Mouse (Mus musculus) layer of hippocampus, adult 11-12 months (tissue): ENCODE measurements at regions not wholly inside any gene's neighbourhood (a gene's known extent, or its start where the extent isn't known, plus 50 kb on each side); places are given as distances from the start of the nearest gene placed in this dataset.
A peak's percentile ranks its signal among the peaks of the same experiment; 100 is the strongest.

Source experiments
- DNase-seq: peaks from one replicate; pipeline ENCODE4 v3.0.0; 2022; ENCODE audit warnings: low spot score

DNA sequence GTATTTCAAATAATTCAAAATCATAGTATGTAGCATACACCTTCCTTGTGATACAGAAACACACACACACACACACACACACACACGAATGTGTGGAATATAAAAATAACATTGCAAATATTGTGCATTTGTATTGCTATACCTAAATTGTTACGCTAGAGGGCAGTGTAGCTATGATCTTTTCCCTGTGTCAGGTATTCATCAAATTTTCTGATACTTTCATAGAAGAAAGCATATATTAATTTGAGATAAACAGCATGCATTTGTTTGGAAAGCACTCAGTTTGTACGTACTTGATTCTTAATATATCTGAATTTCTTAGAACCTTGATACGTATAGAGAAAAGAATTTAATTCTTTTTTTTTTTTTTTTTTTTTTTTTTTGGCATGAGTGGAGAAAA is 1700.9 kb upstream of the Sel1l start:
- peak; percentile 4 for DNase-seq

DNA sequence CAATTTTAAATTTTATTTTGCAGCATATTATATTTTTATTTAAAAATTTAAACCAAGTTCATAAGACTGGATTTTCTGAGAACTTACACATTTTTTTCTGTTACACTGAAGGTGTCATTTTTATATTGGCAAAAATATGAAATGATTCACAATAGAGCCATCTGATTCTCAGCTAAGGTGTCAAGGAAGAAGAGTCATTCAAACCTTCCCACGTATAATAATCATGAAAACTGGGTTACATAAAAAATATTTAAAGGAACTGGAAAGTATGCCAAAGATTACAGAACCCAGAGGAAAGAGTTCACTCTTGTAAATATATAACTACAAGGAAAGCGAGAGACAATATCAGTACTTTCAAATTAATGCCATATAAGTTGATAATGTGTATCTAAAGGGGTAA is 1674.5 kb upstream of the Sel1l start:
- DNase-seq: no peak

DNA sequence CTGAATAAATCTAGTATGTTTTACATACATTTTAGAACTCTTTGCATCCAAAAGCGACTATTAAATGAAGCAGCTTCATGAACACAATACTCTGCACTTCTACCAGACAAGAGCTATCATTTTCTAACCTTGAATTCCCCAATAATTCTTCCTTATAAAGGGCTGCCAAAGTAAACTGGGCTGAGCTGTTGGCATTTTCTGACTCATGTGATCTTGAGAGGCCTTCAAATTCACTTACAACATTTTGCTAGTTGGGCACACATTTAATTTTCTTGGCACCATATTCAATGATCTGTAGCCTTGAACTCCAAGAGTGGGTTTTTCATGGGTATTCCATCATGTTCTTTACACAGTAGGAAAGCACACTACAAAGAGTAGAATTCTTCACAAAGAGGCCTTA is 1637.4 kb upstream of the Sel1l start:
- DNase-seq: no peak

DNA sequence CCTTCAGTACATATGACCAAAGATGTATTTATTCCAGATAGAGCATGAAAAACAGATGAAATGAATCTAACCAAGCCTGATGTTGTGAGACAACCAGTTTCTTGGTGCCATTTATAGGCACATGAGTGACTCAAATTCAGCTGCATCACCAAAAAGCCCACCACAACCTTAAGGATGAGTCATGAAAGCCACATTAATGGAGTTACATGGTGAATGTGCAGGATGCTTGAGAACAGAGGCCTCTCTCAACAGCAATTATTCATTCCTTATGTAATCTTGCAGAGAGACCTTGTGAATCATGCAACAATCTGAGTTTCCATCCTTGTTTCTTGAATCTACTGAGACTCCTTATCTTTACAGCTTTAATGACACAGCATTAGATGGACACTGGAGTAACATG is 1613.1 kb upstream of the Sel1l start:
- no peak for DNase-seq

DNA sequence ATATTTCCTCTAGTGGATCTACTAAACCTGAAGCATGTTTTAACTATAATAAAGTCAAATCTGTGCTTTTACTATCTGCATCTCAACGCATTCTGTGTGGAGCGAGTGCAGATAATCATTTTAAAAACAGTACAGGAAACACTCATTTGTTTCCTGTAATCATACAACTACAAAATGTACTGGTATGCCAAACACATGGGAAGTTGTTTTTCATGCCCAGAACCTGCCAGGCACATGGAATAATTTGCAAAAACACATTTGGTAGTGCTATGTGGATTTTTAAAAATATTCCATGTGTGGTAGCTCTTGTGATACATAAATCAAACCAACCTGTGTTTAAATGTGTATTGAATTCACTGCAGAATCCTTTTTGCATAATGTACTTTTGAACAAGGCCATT is 1600.5 kb upstream of the Sel1l start:
- DNase-seq: no peak

DNA sequence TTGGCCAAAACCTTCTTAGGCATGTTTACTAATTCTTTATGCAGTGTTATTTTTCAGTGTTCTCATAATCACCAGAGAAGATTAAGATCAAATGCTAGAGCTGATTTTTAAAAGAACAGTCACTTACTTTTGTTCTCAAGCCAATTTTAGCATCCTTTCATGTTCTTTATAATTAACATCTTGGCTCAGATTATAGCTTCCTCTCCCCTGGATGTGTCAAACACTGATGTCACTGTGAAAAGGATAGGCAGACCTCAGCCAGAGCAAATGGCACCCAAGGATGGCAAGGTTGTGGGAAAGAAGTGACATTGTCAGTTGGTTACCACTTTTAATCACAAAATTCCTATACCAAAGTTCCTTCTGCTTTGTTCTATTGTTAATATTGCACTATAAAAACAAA is 1580.3 kb upstream of the Sel1l start:
- DNase-seq: no peak

DNA sequence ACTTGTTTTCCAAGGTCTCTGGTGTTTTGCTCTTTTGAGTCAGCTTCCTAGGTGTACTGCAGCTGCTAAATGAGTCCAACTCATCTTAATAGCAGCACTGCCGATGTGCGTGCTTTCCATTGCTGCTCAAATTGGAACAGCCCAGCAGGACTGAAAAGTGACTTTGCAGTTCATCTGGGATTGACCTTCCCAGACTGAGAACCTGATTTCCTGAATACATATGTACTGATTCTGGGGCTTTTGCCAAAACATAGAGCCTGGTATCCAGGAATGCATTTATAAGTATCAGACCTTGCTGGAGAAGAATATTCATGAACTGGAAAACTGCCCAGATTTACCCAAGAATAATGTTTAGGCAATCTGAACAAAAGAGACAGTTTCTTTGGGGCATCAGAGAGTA is 1579.0 kb upstream of the Sel1l start:
- no peak for DNase-seq

DNA sequence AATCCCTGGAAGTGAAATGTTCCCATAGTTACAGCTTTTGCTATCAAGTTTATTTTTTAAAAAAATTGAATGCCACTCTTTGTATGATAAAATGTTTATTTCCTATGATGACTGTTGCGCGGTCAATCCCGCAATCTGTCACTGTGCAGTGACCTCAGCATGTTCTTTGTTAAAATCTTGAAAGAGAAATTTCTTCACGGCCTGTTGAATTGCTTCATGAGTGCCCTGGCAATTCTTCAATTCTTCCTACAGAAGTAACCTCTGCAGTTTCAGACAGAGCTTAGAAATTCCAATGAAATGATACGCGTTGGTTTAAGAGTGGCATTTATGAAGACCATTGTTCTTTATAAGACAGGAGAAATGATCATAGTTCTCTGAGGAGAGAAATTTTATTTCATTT is 1567.4 kb upstream of the Sel1l start:
- no peak for DNase-seq

DNA sequence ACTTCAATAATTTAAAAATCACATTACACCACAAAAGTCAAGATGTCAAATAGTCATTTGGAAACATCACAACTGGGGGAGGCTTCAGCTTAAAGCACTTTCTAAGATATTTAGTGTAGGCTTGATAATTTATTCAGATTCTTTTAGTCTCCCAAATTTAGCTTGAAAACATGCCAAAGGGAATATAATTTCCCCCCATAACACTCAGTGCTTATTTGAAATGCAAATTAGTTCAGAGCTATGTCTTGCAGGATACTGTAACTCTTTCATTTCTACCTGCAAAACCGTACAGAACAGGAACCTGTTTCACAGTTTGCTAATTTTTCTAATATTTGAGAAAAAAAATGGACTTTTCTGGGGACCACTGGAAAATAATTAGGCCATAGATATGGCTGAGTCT is 1566.8 kb upstream of the Sel1l start:
- DNase-seq: no peak

DNA sequence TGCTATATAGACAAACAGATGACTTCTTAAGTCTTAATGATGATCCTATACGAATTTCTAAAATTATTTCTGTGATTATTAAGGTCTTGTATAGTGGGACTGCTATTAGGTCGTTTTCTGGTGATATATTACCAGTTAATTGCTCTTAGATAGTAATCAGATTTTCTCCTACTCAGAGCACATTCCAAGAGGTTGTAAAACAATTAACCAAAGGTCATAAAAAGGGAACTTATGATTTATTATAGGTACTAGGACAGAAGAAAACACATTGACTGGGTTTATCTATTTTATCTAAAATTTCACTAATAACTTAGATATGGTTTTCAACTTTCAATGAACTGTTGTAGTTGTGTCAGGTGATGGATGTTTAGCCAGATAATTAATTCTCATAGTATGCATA is 1536.6 kb upstream of the Sel1l start:
- no peak for DNase-seq

DNA sequence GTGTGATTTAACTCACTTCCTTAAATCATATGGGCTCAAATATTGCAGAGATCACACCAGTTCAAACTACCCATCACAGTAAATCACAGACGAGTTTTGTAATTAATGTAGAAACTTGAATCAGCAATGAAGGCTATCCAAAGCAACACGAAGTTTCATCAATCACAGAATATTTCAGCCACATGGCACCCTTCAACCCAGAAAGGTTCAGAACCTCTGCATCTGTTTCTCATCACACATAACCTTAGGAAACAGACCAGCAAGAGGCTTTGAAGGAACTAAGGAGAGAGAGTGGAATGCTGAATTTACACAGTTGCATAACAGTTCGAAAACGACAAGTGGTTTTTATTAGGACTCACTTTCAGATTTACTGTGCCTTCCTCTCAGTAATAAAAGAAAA is 1494.0 kb upstream of the Sel1l start:
- DNase-seq: no peak

DNA sequence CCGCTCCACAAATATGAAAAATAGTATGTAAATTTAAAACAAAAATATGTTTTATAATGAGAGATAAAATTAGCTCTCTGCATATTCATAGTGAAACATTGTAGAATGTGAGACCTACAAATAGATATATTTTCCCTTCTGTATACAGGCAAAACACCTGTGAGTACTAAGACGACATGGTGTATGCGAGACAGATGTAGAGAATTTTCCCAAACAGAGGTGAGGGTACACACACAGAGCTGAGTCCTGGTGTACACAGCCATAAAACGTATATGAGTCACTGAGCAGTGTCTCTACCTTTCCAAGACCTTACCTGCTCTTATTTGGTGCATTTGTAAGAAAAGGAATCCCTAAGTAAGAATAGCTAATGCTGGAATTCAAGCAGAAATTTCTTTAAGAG is 1493.6 kb upstream of the Sel1l start:
- no peak for DNase-seq

DNA sequence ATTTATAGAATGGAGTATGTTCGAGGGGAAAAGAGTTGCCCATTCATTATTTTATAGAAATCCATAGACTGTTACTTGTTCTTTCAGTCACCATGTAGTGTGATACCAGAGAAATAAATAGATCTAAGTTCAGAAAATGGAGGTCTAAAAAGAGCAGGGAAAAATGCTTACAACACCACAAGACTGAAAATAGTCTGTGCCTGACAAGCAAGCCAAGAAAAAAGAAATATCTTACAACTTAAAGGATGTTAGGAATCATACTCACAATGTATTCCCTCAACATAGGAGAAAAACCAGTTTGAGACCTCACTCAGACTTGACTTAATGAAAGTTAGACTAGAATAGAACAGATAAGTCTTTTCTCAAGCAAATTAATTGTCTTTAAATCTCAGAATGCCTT is 1486.6 kb upstream of the Sel1l start:
- DNase-seq: no peak

DNA sequence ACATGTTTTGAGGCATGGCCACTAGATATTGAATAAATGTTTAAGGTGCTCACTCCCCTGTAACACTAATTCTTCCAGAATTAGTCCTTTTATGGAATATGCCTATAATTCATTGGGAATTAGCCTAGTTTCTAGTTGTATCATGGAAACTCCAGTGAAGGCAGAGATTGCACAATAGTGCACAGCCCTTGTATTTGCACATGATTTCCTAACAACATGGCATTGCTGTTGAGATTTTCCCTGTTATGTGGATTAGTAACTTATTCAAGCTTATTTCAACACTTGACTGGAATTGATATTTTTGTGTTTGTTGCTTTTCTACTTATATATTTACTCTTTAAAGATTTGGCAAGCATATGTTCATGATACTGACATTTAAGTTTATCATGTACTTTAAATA is 1463.3 kb upstream of the Sel1l start:
- no peak for DNase-seq

DNA sequence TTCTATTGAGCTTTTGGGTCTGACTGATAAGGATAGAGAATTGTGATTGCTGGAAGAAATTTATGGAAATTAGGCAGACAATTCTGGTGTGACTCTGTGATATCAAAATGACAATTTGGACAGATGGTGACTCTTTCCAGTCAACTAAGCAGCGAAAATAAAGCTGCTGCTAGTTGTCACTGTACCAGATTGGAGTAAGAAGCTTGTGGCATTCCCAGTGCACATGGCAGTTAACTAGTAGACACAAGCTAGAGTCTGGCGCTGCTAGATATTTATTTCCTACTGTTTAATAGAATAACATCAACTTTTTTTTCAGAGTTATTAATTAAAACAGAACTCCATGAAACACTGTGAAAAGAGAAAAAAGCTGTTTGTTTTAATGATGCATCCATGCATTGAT is 1432.9 kb upstream of the Sel1l start:
- DNase-seq: peak; percentile 32

DNA sequence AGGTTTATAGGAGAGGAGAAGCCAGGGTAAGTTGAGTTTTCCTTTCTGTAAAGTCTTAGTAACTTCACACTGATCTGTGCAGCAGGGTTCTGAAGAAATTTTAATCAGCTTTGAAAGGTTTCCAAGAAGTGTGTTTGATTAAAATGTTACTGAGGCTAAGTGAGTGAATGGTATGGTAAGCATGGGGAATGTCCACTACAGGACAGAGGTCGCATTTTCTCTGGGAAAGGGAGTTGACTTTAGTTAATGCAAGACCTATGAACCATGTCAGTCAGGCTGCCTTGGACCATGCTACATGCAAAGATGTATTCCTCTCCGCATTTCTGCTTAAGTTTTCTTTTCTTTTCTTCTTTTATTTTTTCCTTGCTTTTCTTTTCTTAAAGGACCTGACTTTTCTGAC is 1424.7 kb upstream of the Sel1l start:
- no peak for DNase-seq

DNA sequence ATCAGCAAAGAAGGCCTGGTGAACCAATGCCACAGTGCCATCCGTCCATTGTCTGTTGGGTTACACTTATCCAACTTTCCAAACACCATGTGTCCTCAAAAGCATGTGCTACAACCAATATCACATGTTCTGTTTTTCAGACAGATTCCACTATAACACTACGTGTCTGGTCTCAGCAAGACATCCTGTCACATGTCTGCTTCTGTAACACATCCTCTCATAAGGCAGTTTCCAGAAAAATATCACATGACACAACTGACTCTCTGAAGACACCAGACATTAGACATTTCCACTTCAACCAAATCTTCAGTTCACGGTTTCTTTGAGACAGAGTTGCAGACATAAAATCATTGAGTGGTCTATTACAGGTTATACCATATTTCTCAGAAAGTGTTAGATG is 1381.3 kb upstream of the Sel1l start:
- DNase-seq: no peak

DNA sequence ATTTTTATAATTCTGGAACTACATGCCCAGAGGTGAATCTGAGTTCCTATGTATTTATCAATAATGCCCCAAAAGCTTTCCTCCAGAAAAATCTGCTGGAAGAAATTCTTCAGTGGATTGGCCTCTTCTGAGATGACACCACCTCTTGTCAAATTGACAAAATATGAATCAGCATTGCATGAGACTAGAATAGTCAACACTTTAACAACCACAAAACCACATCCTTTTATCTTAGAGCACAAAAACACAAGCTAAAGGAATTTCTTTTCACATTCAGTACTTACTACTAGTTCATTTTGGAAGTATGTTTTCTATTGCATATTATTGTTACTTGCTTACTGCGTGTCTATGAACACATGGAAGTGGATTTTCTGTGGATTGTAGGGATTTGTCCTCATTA is 1377.9 kb upstream of the Sel1l start:
- no peak for DNase-seq

DNA sequence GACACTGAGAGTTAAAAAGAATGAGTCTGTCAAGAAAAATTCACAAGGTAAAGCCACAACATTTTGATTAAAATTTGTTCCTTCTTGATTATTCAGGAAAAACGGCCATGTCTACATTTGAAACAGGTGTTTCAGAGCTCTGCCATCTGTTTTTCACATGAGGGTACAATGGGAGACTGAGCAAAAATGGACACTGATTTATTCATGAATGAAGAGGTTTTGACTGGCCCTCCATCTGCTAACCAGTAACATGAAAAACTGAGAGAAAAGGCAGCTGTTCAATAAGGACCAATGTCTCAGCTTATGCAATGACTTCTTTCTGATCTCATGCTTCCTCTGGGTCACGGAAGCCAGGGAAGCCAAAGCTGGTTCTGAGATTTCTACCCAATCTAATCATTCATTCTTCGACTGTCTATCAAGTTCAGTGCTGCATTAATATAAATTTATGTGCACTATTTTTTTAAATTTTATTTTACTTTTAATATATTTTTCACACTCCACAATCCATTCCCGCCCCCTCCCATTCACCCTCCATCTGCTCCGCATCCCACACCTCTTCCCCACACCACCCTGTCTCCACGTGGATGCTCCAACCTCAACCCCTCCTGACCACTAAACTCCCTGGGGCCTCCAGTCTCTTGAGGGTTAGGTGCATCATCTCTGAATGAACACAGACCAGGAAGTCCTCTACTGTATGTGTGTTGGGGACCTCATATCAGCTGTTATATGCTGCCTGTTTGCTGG is 1372.4 kb upstream of the Sel1l start:
- no peak for DNase-seq

DNA sequence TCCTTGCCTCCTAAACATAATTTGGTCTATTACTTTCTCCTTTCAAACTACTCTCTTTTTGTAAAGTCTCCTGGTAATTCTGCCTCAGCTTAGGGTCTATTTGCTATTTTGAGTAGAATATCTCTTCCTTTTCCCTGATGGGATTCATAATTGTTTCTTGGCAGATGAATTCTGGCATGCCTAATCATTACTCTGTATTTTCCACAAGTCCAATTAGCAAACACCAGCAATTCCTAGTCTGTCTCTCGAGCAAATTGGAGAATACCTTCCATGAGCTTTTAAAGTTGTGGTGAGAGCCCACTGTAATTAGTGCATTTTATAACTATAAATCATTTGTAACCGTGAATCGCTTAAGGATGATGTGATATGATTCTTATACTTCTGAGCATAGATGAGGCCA is 1358.6 kb upstream of the Sel1l start:
- DNase-seq: no peak

DNA sequence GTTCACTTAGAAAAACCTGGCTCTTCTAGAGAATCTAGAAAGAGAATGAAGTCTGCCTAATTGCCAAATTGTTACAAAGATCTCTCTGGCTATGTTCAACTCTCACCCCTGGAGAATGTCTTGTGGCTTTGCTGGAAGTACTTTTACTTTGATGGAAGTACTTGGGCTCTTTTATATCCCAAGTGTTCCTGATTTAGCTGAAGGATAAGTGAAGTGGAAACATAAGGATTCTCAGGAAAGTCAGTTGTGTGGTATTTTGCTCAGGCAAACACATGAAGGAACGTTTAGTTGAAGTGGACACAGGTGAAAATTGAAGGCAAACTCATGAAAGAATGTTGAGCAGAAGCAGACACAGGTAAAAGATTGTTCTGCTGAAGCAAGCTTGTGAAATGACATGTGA is 1340.0 kb upstream of the Sel1l start:
- no peak for DNase-seq

DNA sequence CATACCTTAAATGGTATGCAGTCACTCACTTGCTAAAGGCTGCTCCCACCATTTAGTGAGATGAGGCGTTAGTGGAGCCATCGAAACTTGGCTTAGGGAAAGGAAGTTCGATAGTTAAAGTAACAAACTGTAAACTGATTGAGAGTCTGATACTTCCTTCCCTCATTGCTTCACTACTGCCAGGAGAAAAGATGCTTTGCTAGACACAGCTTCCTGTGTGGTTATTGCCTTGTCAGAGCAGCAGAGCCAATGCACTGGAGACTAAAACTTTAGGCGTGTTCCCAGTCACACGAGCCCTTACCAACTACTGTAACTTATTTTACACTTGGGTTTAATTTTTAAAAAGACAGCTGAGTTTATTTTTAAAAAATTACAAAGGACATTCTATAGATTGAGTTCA is 1324.8 kb upstream of the Sel1l start:
- DNase-seq: no peak

DNA sequence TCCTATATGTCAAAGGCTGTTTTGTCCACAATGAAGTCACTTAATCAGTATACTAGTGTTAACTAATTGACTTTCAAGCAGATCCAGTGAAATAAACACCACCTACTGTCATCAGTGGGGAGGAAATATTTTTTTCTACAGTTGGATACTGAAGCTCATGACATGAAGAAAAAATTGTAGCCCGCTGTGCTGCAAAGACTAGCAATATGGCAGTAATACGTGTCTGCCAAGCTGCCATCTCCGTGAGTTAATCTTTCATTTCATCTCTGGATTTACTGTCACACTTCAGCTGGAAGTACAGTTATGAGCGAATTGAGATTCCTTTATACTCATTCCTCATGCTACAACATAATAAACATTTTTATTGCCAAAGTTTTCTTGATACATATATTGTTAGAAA is 1311.3 kb upstream of the Sel1l start:
- no peak for DNase-seq

DNA sequence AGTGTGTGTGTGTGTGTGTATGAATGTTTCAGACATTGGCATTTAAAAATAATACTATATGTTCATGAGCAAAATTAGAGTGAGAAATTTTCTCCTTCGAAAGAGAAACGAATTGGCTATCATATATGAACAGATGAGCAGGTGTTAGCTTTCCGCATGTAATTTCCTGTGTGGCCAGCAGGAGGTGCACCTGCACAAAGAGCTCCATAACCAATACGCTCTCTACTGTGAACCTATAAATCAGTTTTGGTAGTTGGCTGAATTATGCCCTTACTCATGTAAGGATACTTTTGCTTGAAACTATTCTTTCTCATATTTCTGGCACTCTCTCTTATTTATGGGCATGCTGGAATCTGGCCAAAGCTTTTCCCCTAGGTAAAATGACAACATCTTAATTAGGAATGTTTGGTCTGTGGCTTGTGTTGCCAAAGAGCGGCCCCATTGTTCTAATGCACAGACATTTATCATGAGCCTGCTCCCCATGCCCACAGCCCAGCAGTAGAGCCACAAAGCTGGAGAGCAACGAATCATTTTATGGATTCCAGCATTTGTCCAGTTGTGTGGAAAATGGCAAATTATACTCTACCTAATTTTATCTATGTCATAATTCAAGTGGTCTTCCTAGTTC is 1303.8 kb upstream of the Sel1l start:
- DNase-seq: peak; percentile 37
